Mouse (Mus musculus) hindlimb bud, embryonic 11.5 days (tissue): ENCODE measurements at regions not wholly inside any gene's neighbourhood (a gene's known extent, or its start where the extent isn't known, plus 50 kb on each side); places are given as distances from the start of the nearest gene placed in this dataset.

Experiments used
- DNase-seq: peaks from one replicate; pipeline ENCODE4 v3.0.0-alpha.2; 2012; ENCODE audit warnings: low read depth, low spot score; ENCODE audit errors: extremely low spot score

- DNase-seq, result no peak
These were observed 75.5 kb downstream of the Trib2 start for GRCm38 (mm10) chr12:15741219-15741618.

DNA sequence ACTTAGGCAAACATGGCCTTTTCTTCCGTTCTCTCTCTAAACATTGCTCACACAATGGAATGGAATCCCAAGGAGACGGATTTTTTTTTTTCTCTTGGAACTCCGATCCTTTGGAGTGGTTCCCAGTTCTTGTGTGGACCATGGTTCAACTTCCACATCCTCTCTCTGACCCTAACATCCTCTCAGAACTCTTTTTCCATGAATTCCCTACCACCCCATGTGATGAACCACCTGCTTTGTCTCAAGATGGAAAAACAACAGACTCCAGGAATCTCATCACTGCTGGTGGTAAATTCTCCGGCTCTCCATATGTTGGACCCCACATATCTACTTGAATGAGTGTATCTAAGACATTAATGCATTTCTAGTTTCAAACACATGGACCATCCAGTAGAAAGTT lies 77.7 kb downstream of the Trib2 start:
- no peak for DNase-seq

DNA sequence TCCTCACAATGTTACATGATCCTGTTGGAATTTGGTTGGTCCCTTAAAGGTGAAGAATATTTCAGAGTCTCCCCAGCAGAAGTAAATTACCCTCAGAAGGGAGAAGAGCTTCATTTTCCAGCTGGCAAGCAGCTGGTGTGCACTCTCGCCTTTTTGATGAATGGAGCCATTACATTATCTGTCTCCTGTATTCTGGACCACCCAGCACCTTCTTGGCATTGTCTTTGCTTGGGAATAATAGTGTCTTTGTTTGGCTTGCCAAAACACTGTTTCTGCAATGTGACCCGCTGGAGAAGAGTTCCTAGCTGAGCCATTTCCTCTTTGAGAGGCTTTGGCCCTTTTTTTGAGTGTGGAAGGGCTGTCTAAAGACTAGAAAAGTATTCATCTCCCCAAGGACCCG lies 85.5 kb downstream of the Trib2 start:
- DNase-seq, result no peak

DNA sequence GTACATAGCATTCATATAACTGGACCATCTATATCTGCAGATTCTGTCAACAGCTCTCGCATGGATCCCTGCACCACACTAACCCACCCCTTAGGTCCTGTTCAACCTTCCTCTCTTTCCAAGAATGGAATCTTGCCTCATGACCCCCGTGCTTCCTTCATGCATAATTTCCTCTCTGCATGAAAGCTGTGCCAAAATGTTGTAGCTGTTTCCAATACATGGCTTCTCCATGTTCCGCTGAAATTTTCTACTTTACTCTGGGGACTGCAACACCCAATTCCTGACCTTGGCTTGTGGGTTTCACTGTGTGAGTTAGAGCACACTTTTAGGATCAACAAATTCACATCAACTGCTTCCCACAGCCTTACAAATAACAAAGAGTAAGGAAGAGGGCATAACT lies 87.0 kb downstream of the Trib2 start:
- DNase-seq, result no peak

DNA sequence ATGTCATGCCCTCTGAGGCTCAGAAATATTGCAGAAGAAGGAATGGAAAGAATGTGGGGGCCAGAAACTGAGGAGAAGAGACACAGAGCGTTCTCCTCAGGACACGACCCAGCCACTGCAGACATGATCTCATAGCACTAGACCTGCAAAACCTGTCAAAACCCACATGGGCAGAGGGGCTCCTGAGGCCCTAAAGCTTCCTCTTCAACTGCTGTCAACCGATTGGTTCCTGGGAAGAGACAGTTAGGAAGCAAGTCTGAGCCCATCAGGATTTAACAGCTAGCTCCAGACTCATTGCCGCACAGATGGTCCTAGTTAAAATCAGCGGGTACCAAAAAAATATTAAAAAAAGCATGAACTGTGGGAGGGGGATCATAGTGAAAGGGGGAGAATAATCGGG lies 93.2 kb downstream of the Trib2 start:
- DNase-seq, result no peak

DNA sequence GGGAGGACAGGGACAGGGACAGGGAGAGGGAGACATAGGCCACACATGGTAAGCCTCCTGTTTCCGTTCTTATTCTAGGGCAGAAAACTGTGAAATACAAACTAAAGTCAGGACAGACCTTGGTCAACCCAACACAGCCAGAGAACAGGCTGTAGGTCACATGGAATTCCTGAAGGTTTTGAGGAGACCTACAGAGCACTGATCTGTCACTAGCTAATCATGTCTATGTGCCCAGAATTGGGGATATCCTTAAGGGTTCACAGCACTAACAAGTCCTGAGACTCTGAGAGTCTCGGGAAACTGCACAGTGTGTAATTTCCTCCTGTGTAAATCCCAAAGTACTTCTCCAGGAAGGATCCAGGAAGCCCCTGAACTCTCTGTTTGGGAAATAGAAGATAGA lies 94.6 kb downstream of the Trib2 start:
- no peak for DNase-seq

DNA sequence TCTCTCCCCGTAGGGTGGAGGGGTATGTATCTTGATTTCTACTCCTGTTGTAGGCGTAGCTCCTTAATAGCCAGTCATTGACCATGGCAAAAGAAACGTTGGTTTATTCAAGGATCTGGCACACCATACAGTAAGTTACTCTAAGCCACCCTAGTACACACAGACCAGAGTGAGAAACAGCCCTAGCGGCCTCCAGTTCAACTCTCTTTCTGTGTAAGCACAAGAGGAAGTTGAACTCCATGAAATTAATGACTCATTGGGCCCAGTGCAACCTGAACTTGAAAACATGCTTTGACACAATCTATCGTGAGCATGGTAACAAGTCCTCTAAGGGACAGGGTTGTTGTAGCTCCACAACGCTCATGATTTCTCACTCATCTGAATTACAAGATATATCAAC lies 96.6 kb downstream of the Trib2 start:
- no peak for DNase-seq

- DNase-seq, result no peak
These were observed 97.9 kb downstream of the Trib2 start for GRCm38 (mm10) chr12:15718827-15719226.

DNA sequence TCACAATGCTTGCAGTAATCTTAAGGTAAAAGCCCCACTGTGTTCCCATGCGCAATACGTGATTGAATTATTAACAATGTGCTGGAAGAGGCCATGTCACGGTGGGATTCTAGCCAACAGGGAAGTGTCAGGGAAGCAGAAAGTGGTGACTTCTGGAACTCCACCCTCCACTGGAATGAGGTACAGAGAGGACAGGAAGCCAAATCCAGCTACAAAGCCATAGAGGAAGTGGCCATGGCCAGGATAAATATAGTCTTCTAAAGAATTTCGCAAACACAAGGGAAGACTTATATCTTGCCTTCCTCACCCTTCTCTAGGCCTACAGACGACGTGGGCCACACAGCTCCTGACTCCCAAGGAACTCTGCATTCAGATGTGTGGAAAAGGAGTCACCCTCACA lies 98.7 kb downstream of the Trib2 start:
- DNase-seq, result no peak

GRCm38 (mm10) chr12:15717342-15717741 lies 99.4 kb downstream of the Trib2 start:
- no peak for DNase-seq

GRCm38 (mm10) chr12:15713623-15714022 lies 103.1 kb downstream of the Trib2 start:
- DNase-seq, result no peak

- no peak for DNase-seq
These were observed 109.1 kb downstream of the Trib2 start for GRCm38 (mm10) chr12:15707570-15708095.

DNA sequence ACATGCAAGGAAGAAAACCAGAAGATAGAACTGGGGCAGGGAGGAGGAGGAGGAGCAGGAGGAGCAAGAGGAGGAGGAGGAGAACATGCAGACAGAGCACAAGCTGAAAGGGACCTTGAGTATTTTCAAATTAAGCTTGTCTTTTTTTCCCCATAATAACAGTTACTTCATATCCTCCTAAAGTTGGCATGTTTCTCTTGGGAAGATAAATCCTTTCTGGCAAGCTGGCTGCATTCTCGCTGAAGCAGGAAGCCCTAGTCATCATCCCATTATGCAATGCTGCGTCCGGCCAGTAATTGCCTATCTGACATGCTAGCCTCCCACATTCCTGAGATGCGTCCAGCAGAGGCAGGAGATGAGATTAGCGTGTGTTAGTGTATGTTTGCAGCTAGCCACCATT lies 112.3 kb downstream of the Trib2 start:
- DNase-seq, result no peak

DNA sequence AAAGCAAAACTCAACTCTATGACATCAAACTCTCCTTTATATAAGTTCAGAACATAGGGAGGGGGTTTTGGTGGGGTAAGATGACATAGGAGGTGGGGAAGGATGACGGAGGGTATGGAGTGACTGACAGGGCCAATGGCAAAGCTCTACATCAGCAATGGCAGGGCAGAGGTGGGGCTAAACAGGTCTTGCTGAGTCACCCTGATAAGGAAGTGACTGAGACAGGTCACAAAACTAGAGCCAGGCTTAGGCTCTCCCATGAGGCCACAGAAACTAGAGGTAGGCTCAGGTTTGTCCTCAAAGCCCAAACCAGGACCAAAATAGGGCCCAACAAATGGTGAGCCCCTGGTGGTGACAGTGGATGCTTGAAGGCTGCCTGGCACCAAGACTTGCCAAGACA lies 114.6 kb downstream of the Trib2 start:
- DNase-seq, result no peak

- no peak for DNase-seq
These were observed 117.9 kb downstream of the Trib2 start for GRCm38 (mm10) chr12:15698829-15699228.

GRCm38 (mm10) chr12:15698042-15698771 lies 118.5 kb downstream of the Trib2 start:
- no peak for DNase-seq

GRCm38 (mm10) chr12:15688342-15688741 lies 128.4 kb downstream of the Trib2 start:
- no peak for DNase-seq

GRCm38 (mm10) chr12:15684311-15684710 lies 132.4 kb downstream of the Trib2 start:
- DNase-seq, result no peak

DNA sequence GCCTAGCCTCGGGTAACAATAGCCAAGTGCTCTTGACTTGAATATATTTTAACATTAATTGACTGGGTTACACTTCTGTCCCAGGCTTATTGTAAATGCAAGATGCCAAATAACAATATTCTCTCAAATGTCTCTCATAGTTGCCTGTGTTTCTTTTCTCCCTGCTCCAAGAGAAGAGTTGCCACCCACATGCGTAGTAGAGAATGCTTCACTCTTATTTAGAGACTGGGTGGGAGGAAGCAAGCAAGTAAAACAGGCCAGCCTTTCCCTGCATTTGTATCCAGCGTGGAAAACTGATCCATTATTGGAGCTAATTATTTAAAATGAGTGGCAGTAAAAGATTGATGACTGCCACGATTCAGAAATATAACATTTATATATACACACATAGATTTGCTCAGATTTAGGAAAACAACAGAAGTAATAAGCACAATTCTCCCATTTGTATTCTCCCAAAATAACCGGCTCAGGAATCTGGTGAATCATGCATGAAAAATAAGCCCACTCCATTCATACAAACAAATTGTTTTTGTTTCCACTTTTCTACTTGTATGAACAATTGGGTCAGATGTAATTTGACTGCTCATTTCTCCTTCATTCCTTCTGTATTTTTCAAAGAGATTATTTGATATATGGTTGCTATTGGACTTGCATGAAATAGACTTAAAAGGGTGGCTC lies 134.9 kb downstream of the Trib2 start:
- DNase-seq, result no peak

- no peak for DNase-seq
These were observed 140.6 kb downstream of the Trib2 start for GRCm38 (mm10) chr12:15676127-15676526.

GRCm38 (mm10) chr12:15659755-15660154 lies 157.0 kb downstream of the Trib2 start:
- no peak for DNase-seq

DNA sequence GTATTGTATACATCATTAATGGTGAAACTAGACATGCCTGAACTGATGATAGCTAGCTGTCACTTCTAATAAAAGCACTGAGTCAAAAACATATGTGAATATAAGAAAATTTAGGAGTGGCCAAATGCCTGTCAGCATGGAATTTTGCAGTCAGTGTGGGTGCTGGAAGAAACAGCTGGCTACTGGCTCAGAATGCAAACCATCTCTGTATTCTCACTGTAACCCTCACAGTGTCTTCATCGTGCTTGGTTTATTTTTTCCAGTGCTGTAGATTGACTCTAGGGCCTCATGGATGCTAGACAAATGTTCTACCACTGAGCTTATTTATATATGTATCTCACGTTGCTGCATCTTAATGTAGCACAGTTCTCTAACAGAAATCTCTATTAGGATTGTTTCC lies 157.4 kb downstream of the Trib2 start:
- no peak for DNase-seq
